Mouse (Mus musculus) testis, adult 2 months (tissue): ENCODE measurements at regions not wholly inside any gene's neighbourhood (a gene's known extent, or its start where the extent isn't known, plus 50 kb on each side); places are given as distances from the start of the nearest gene placed in this dataset.

Experiments used
- CTCF ChIP-seq: fragments of 200-500 bp; IDR thresholded peaks from 2 replicates; pipeline ENCODE4 v1.5.1; 2012; ENCODE audit warnings: low read depth, mild to moderate bottlenecking, inconsistent platforms, low read length, moderate library complexity; ENCODE audit not compliant: control insufficient read depth, insufficient read depth, insufficient replicate concordance
- POLR2A ChIP-seq: fragments of 200-500 bp; IDR thresholded peaks from 2 replicates; pipeline ENCODE4 v1.6.1; 2012; ENCODE audit warnings: low read depth, mild to moderate bottlenecking, inconsistent platforms, low read length, moderate library complexity; ENCODE audit not compliant: control insufficient read depth

DNA sequence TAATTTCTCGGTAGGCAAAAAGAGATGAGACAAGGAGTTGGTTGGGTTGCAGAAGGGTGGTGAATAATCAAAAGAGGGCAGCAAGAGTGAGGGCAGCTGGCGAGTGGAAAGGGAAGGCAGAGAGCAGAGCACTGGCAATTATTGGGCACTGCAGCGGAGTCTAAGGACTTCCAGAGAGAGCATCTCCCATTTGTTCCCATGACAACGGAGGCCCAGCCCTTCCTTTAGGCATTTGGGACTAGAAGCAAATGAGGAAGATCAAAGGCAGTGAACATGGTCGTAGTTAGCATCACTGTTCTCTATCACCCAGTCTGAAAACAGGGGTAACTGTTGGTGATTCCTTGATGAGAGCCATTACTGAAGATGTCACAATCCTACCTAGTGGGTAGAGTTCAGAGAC lies 246.1 kb downstream of the Rybp start:
- TF ChIP-seq CTCF (no peak), POLR2A (no peak)
